9 mouse cellular contexts compared by ENCODE assay signal in the genomic region with DNA sequence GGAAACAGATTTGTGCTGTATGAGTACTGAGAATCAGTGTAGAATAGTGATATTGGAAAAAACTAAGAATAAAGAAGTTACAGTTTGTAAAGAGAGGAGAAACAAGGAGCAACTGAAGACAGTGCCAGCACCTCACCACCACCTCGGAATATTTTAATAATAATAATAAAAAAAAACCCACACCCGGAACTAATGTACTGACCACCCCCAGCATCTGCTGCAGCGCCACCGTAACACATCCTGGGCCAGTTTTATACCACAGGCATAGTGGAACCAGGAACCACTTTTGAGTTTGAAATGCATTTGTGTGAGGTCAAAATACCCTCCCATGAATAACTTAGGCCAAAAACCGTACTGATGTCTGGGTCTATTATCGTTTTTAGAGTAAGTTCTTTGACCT. TPM values are rescaled to one million over a fixed set of nuclear protein-coding genes. Genes with fewer than 3 reads are reported as not detected.
A peak's percentile ranks its signal among the peaks of the same experiment; 100 is the strongest.
DNase-seq lines count a peak whose midpoint lies in the region; ATAC-seq lines count a peak whose summit lies in the region.
"Had no signal": no experiment of that assay in that cellular context is flagged by ENCODE, and none has a peak within 500 bp of the region (broad histone marks: within the 10 kb centered on the region; RNA-seq: fewer than 3 reads in every experiment).

No protein-coding gene starts in this region.

- H3K27me3 ChIP-seq in neural tube, embryonic 11.5 days (ENCODE audit: control insufficient read depth, insufficient read depth, low read length): no peaks in the 10 kb centered on the region
- H3K27me3 ChIP-seq in liver, embryonic 13.5 days: no peaks in the 10 kb centered on the region; the same call in 1 of the 2 replicates

- ATAC-seq in CD4-positive, CD25-positive, alpha-beta regulatory T cell, adult 4 months: no peak
- ATAC-seq in neural tube, embryonic 11.5 days (ENCODE audit: insufficient read depth, low FRiP score, low TSS enrichment): no peak
- no peak for ATAC-seq in liver, embryonic 13.5 days (ENCODE audit: low read depth)
- no peak for ATAC-seq in activated CD4-positive, CD25-positive, alpha-beta regulatory T cell, adult 4 months

- 50% methylated on average over 6 of the region's 6 CpGs for WGBS in neural tube, embryonic 11.5 days
- WGBS in liver, embryonic 13.5 days (ENCODE audit: insufficient replicate concordance): 49% methylated on average over 6 of the region's 6 CpGs

- peak overlapping the region; percentile 84; the same call in 1 of the 2 replicates for H3K4me3 ChIP-seq in neural tube, embryonic 11.5 days (ENCODE audit: low read depth, low read length)
- peak overlapping the region; percentile 89 for H3K4me3 ChIP-seq in liver, embryonic 13.5 days (replicated peaks)

- no peak overlapping the region for H3K9ac ChIP-seq in neural tube, embryonic 11.5 days (ENCODE audit: low read length)
- H3K9ac ChIP-seq in liver, embryonic 13.5 days: peak overlapping the region; percentile 91

- DNase-seq in CD4-positive, CD25-positive, alpha-beta regulatory T cell, adult 2 months (ENCODE audit: low read depth, low spot score): peak; percentile 31
- no peak for DNase-seq in neural tube, embryonic 11.5 days (ENCODE audit: low spot score)
- DNase-seq in neural tube, embryonic 10.5 days (ENCODE audit: extremely low spot score, low spot score): no peak
- DNase-seq in liver, embryonic 13.5 days: no peak
- DNase-seq in testis, postnatal 14 days (ENCODE audit: low spot score): no peak
- no peak for DNase-seq in cerebellum, adult 9-11 months
- DNase-seq: cerebellum, adult 11 months had no signal

- no peak overlapping the region for H3K27ac ChIP-seq in neural tube, embryonic 11.5 days (ENCODE audit: low read depth, low read length)
- H3K27ac ChIP-seq in liver, embryonic 13.5 days: no peak overlapping the region

- H3K4me2 ChIP-seq in neural tube, embryonic 11.5 days (ENCODE audit: low read depth): peak overlapping the region; percentile 95
- H3K4me2 ChIP-seq in liver, embryonic 13.5 days: peak overlapping the region; percentile 92

- no peaks in the 10 kb centered on the region for H3K36me3 ChIP-seq in neural tube, embryonic 11.5 days (ENCODE audit: control insufficient read depth, insufficient read depth, low read length)
- no peaks in the 10 kb centered on the region for H3K36me3 ChIP-seq in liver, embryonic 13.5 days

- H3K9me3 ChIP-seq in neural tube, embryonic 11.5 days (ENCODE audit: control insufficient read depth, low read length): no peaks in the 10 kb centered on the region
- no peaks in the 10 kb centered on the region for H3K9me3 ChIP-seq in liver, embryonic 13.5 days (replicated peaks)

- H3K4me1 ChIP-seq in neural tube, embryonic 11.5 days (ENCODE audit: control insufficient read depth, insufficient read depth, low read length): peaks cover 13% of the 10 kb centered on the region
- peaks cover 60% of the 10 kb centered on the region for H3K4me1 ChIP-seq in liver, embryonic 13.5 days (replicated peaks)

RNA-seq across cellular contexts. Expression of a gene that starts 1.3 kb away (rescaled TPM):
- polyA plus RNA-seq in CD4-positive, CD25-positive, alpha-beta regulatory T cell, adult 4 months (2017; shearing (Covaris generic)): 100 to 1,000 TPM; 110 to 136 TPM
- polyA plus RNA-seq in neural tube, embryonic 11.5 days (2014; fragmentation: Nextera tagmentation; extraction: Ambion mirVana): 63.4 and 74.3 TPM in 2 replicates
- 55.6 and 63.1 TPM in 2 replicates for polyA plus RNA-seq in liver, embryonic 13.5 days (2015; fragmentation: Nextera tagmentation; extraction: Ambion mirVana)
- polyA plus RNA-seq in activated CD4-positive, CD25-positive, alpha-beta regulatory T cell, adult 4 months (2017; shearing (Covaris generic)): 100 to 1,000 TPM; 112 to 143 TPM
